Mouse (Mus musculus): ENCODE data around the gene Nmt2. TPM values are rescaled to one million over a fixed set of nuclear protein-coding genes. Genes with fewer than 3 reads are reported as not detected.

Gene Nmt2
- polyA plus RNA-seq, 1 experiment from 2014 or later = 47.2 TPM

DNA sequence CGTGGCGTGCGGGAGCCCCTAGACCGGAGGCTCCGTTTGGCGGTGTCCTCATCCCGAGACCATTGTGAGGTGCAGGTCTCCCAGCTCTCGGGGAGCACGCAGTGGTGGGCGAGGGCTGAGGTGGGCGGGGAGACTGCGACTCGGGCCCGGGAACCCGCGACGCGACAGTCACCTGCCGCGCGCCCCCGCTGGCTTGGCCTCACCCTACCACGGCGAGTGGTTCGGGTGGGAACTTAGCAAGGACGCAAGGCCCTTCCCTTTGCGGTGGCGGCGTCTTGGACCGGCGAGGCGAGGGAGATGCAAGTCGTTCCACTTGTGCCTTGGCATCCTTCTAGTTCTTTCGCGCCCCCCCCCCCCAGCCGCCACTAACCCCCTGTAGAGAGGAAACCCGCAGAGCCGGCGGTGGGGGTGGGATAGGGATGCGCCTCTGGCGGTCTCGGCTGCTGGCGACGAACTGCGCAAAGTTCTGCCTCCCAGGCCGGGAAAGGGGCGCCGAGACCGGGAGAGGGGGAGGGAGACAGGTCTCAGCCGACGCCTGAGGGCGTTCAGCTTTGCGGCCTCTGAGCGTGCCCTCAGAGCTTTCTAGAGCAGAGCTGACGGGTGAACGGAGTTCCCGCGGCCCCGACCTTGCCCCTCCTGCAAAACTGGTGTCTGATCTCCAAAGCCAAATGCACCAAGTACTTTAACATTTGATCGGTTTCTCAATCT, 615 bp downstream of the Nmt2 start:
- Histone ChIP-seq H3K4me2 (peak overlapping the region; percentile 81), H3K27ac (peak overlapping the region; percentile 90), H3K4me1 (peaks cover 12% of the 10 kb centered on the region), H3K9ac (peak overlapping the region; percentile 81), H3K9me3 (no peaks in the 10 kb centered on the region), H3K27me3 (no peaks in the 10 kb centered on the region), H3K4me3 (peak overlapping the region; percentile 82), H3K36me3 (no peaks in the 10 kb centered on the region)
- no peak; the same call in 1 of the 2 replicates for ATAC-seq (ENCODE audit: insufficient number of reproducible peaks, insufficient read depth, low FRiP score, low TSS enrichment, low read depth)
- WGBS = under 1% methylated on average over 60 of the region's 60 CpGs

DNA sequence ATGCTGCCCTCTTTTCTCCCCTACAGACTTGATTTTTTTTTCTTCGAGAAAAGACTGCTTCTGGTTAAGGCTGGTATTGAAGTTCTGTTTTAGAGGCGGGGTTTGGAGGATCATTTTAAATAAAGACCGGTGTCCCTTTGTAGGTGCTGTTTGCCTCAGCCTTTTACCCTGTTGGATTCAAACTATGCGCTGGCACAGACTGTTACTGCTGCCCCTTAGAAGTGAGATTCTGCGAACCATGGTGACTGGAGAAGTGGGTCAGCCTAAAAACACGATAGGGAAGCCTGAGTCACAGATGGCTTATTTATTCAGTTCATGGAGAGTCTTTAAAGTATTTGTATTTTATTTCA, 1.1 kb downstream of the Nmt2 start:
- Histone ChIP-seq H3K4me3 (peak overlapping the region; percentile 82), H3K27ac (peak overlapping the region; percentile 90; the same call in 1 of the 2 replicates), H3K36me3 (no peaks in the 10 kb centered on the region), H3K9me3 (no peaks in the 10 kb centered on the region), H3K4me1 (peaks cover 12% of the 10 kb centered on the region), H3K9ac (peak overlapping the region; percentile 81), H3K4me2 (peak overlapping the region; percentile 81), H3K27me3 (no peaks in the 10 kb centered on the region)
- 2% methylated on average over 6 of the region's 6 CpGs for WGBS
- ATAC-seq (ENCODE audit: insufficient number of reproducible peaks, insufficient read depth, low FRiP score, low TSS enrichment, low read depth) = no peak

- 72% methylated on average over 3 of the region's 3 CpGs for WGBS
- Histone ChIP-seq H3K4me1 (peaks cover 12% of the 10 kb centered on the region), H3K27ac (no peak overlapping the region), H3K36me3 (no peaks in the 10 kb centered on the region), H3K4me3 (no peak overlapping the region), H3K4me2 (peak overlapping the region; percentile 81), H3K9ac (no peak overlapping the region), H3K27me3 (no peaks in the 10 kb centered on the region), H3K9me3 (no peaks in the 10 kb centered on the region)
- no peak for ATAC-seq (ENCODE audit: insufficient number of reproducible peaks, insufficient read depth, low FRiP score, low TSS enrichment, low read depth)
These were observed 1.7 kb downstream of the Nmt2 start for GRCm38 (mm10) chr2:3285709-3286108.

DNA sequence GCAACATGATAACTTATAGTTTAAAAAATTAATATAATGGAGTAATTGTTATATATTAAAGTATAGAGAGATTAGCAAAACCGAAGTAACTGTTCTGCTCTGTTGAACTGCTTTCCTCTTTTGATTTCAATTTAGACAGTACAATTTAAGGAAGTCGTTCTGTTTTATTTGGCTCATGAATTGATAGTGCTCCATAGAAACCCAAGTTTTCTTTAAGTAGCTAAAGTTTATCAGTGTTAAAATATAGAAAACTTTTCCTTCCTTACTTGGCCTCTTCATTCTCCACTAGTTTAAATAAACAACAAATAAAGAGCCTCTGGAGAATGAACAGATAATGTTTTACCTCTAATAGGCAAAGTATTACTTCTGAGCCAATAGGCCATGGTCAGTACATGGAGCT, 2.2 kb downstream of the Nmt2 start:
- Histone ChIP-seq H3K9me3 (no peaks in the 10 kb centered on the region), H3K4me3 (no peak overlapping the region), H3K27me3 (no peaks in the 10 kb centered on the region), H3K27ac (no peak overlapping the region), H3K4me2 (no peak overlapping the region), H3K4me1 (peaks cover 12% of the 10 kb centered on the region), H3K9ac (no peak overlapping the region), H3K36me3 (no peaks in the 10 kb centered on the region)
- whole genome bisulfite sequencing = 85% methylated on average over 2 of the region's 2 CpGs
- no peak for ATAC-seq (ENCODE audit: insufficient number of reproducible peaks, insufficient read depth, low FRiP score, low TSS enrichment, low read depth)

- Histone ChIP-seq H3K9ac (no peak overlapping the region), H3K4me3 (no peak overlapping the region), H3K27ac (no peak overlapping the region), H3K27me3 (no peaks in the 10 kb centered on the region), H3K4me1 (peaks cover 4% of the 10 kb centered on the region; the same call in 1 of the 2 replicates), H3K36me3 (no peaks in the 10 kb centered on the region), H3K4me2 (no peak overlapping the region), H3K9me3 (no peaks in the 10 kb centered on the region)
- WGBS = 81% methylated on average over 1 of the region's 1 CpGs
- no peak for ATAC-seq (ENCODE audit: insufficient number of reproducible peaks, insufficient read depth, low FRiP score, low TSS enrichment, low read depth)
These were observed 5.6 kb downstream of the Nmt2 start for GRCm38 (mm10) chr2:3289581-3289980.

GRCm38 (mm10) chr2:3292170-3292569, 8.2 kb downstream of the Nmt2 start:
- Histone ChIP-seq H3K27me3 (no peaks in the 10 kb centered on the region), H3K4me2 (no peak overlapping the region), H3K27ac (no peak overlapping the region), H3K4me3 (no peak overlapping the region), H3K9me3 (no peaks in the 10 kb centered on the region), H3K4me1 (no peaks in the 10 kb centered on the region), H3K9ac (no peak overlapping the region), H3K36me3 (no peaks in the 10 kb centered on the region)
- ATAC-seq (ENCODE audit: insufficient number of reproducible peaks, insufficient read depth, low FRiP score, low TSS enrichment, low read depth) = no peak
- 86% methylated on average over 1 of the region's 1 CpGs for WGBS

GRCm38 (mm10) chr2:3295826-3296225, 11.8 kb downstream of the Nmt2 start:
- WGBS = 88% methylated on average over 7 of the region's 7 CpGs
- Histone ChIP-seq H3K9ac (no peak overlapping the region), H3K36me3 (no peaks in the 10 kb centered on the region), H3K27me3 (no peaks in the 10 kb centered on the region), H3K4me2 (no peak overlapping the region), H3K27ac (no peak overlapping the region), H3K4me3 (no peak overlapping the region), H3K4me1 (no peaks in the 10 kb centered on the region), H3K9me3 (no peaks in the 10 kb centered on the region)
- no peak for ATAC-seq (ENCODE audit: insufficient number of reproducible peaks, insufficient read depth, low FRiP score, low TSS enrichment, low read depth)

DNA sequence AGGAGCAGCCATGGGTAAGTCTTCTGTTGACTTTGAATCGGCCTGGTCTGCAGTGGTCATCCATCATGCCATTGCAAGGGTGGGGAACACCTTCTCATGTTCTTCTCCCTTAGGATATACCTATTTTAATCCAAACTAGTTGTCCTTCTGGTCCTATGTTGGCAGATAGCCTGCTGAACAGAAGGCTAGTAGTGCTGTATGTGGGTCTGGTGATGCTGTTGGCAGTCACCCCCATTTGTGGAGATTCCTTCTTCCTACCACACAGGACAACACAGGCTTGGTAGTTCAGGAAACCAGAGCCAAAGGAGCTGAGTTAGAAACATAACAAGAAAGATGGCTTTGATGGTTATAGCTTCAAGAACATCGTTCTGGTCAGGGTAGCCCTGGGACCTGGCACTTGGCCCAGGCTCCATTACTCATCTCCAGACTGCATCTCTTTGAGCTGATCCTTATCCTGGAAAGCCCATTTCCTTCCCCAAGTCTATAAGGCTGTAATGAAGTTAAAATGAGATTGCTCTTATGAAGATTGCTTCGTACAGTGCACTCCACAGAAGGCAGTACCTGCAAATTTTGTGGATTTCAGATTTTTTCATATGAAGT, 21.5 kb downstream of the Nmt2 start:
- no peaks in the 10 kb centered on the region for H3K27me3 ChIP-seq
- H3K9ac ChIP-seq = no peak overlapping the region
- no peak overlapping the region for H3K4me2 ChIP-seq
- no peaks in the 10 kb centered on the region for H3K4me1 ChIP-seq
- H3K36me3 ChIP-seq = peaks cover 16% of the 10 kb centered on the region
- WGBS = 80% methylated on average over 3 of the region's 3 CpGs
- H3K9me3 ChIP-seq = no peaks in the 10 kb centered on the region
- no peak overlapping the region for H3K27ac ChIP-seq
- no peak overlapping the region for H3K4me3 ChIP-seq
- no peak for ATAC-seq (ENCODE audit: insufficient number of reproducible peaks, insufficient read depth, low FRiP score, low TSS enrichment, low read depth)

DNA sequence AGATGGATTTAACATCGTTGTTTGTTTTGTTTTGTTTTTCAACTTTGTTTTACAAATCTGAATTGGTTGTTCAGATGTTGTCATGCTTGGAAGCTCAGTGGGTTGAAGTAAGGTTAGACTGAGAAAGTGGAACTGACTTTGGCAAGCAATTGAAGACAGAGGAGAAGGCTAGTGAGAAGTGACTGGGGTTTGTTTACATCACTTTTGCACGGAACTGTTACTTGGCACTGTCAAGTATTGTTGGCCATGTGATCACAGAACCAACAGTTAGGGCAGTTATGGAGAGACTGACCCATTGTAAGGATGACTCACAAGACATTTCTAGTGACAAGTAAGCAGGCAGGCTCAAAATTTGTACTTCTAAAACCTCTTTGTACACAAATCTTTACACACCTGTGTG, 39.1 kb downstream of the Nmt2 start:
- Histone ChIP-seq H3K4me1 (no peaks in the 10 kb centered on the region), H3K9ac (no peak overlapping the region), H3K27me3 (no peaks in the 10 kb centered on the region), H3K4me2 (no peak overlapping the region), H3K27ac (no peak overlapping the region), H3K4me3 (no peak overlapping the region), H3K36me3 (peaks cover 58% of the 10 kb centered on the region), H3K9me3 (no peaks in the 10 kb centered on the region)
- WGBS = 86% methylated on average over 2 of the region's 2 CpGs
- no peak for ATAC-seq (ENCODE audit: insufficient number of reproducible peaks, insufficient read depth, low FRiP score, low TSS enrichment, low read depth)

DNA sequence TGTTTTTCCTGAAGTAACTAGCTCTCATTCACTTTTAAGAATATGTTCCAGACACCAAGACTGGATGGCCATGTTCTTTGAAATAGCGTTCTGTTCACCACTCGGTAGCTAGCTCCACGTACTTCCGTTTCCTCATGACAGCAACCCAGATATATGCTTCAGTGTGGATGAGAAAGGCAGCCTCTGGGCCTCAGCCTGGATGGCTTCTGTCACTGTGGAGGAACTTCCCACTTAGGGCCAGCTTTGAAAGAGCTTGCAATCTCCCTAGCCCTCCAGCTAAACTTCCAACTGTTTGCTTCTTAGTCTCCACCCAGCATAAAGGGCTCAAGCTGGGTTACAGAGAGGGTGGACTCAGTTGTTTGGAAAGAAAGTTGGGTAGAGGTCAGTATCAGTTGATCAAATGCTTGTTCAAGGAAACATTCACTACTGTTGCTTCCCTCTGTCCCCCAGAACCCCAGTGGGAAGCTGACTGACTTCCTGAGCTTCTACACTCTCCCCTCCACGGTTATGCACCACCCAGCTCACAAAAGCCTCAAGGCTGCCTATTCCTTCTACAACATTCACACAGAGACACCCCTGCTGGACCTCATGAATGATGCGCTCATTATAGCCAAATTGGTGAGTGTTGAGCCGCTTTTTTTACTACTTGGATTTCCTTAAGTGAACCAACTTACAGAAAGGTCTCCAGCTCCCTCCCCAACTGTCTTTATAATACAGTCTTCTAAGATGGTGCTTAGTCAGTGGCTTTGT, 40.5 kb downstream of the Nmt2 start:
- H3K9ac ChIP-seq = no peak overlapping the region
- H3K27ac ChIP-seq = no peak overlapping the region
- ATAC-seq (ENCODE audit: insufficient number of reproducible peaks, insufficient read depth, low FRiP score, low TSS enrichment, low read depth) = no peak
- no peaks in the 10 kb centered on the region for H3K9me3 ChIP-seq
- no peaks in the 10 kb centered on the region for H3K4me1 ChIP-seq
- no peaks in the 10 kb centered on the region for H3K27me3 ChIP-seq
- no peak overlapping the region for H3K4me3 ChIP-seq
- H3K4me2 ChIP-seq = no peak overlapping the region
- WGBS = 93% methylated on average over 7 of the region's 7 CpGs
- peaks cover 60% of the 10 kb centered on the region for H3K36me3 ChIP-seq

DNA sequence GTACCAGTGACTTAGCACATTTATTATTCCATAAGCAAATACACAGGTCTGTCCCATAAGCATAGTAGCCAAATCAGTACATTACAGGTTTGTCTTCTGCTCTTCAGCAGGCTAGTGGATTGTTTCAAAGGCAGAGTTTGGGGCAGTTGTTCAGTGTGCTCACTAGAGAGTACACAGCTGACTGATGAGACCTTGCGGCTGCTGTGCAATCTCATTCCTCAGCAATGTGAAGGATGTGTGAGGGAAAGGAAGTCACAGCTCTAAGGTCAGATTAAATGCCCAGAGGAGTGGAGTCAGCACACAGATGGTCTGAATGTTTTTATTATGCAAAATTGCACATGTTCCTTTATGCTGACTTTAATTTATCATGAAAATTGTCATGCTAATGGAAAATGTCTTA, 42.5 kb downstream of the Nmt2 start:
- WGBS = 88% methylated on average over 1 of the region's 1 CpGs

GRCm38 (mm10) chr2:3327351-3327750, 43.3 kb downstream of the Nmt2 start:
- peaks cover 58% of the 10 kb centered on the region for H3K36me3 ChIP-seq
- H3K4me3 ChIP-seq = no peak overlapping the region
- H3K9ac ChIP-seq = no peak overlapping the region
- no peak for ATAC-seq (ENCODE audit: insufficient number of reproducible peaks, insufficient read depth, low FRiP score, low TSS enrichment, low read depth)
- H3K9me3 ChIP-seq = no peaks in the 10 kb centered on the region
- no peak overlapping the region for H3K27ac ChIP-seq
- WGBS = 28% methylated on average over 1 of the region's 1 CpGs
- no peaks in the 10 kb centered on the region for H3K27me3 ChIP-seq
- no peak overlapping the region for H3K4me2 ChIP-seq
- H3K4me1 ChIP-seq = peaks cover 12% of the 10 kb centered on the region

More for the DNA sequence above, 42.5 kb downstream of the Nmt2 start:
- ATAC-seq (ENCODE audit: insufficient number of reproducible peaks, insufficient read depth, low FRiP score, low TSS enrichment, low read depth) = no peak
- Histone ChIP-seq H3K9ac (no peak overlapping the region), H3K4me1 (peaks cover 8% of the 10 kb centered on the region), H3K27ac (no peak overlapping the region), H3K4me3 (no peak overlapping the region), H3K36me3 (peaks cover 59% of the 10 kb centered on the region), H3K9me3 (no peaks in the 10 kb centered on the region), H3K27me3 (no peaks in the 10 kb centered on the region), H3K4me2 (no peak overlapping the region)
